Mouse (Mus musculus): ENCODE results near the gene Crebbp. TPM values are rescaled to one million over a fixed set of nuclear protein-coding genes. Genes with fewer than 3 reads are reported as not detected.

The Crebbp gene
- polyA plus RNA-seq, 1 experiment from 2014 or later, result 38.1 TPM

- H3K4me2 ChIP-seq, result no peak overlapping the region
- no peak overlapping the region for H3K4me3 ChIP-seq (ENCODE audit: low read depth, low read length)
- no peak overlapping the region for H3K27ac ChIP-seq (ENCODE audit: low read depth)
- WGBS, result 77% methylated on average over 2 of the region's 2 CpGs
- ATAC-seq (ENCODE audit: insufficient read depth), result no peak
- no peaks in the 10 kb centered on the region for H3K27me3 ChIP-seq (ENCODE audit: insufficient read depth, low read length)
- H3K9ac ChIP-seq, result no peak overlapping the region
- peaks cover 40% of the 10 kb centered on the region for H3K36me3 ChIP-seq (ENCODE audit: insufficient read depth)
- H3K9me3 ChIP-seq (ENCODE audit: low read depth, low read length), result no peaks in the 10 kb centered on the region
- DNase-seq, result no peak
- TF ChIP-seq CTCF (IDR thresholded peaks at IDR 0.05; ENCODE audit: low read depth), result no peak
- H3K4me1 ChIP-seq (ENCODE audit: insufficient read depth), result no peaks in the 10 kb centered on the region
Measured at GRCm38 (mm10) chr16:4035575-4035974, 178.2 kb downstream of the Crebbp start.

GRCm38 (mm10) chr16:4034476-4034875 is 179.3 kb downstream of the Crebbp start:
- Histone ChIP-seq H3K27me3 (ENCODE audit: insufficient read depth, low read length) (no peaks in the 10 kb centered on the region), H3K9me3 (ENCODE audit: low read depth, low read length) (no peaks in the 10 kb centered on the region), H3K4me3 (ENCODE audit: low read depth, low read length) (no peak overlapping the region), H3K9ac (no peak overlapping the region), H3K36me3 (ENCODE audit: insufficient read depth) (peaks cover 29% of the 10 kb centered on the region), H3K27ac (ENCODE audit: low read depth) (no peak overlapping the region), H3K4me2 (no peak overlapping the region), H3K4me1 (ENCODE audit: insufficient read depth) (no peaks in the 10 kb centered on the region)
- DNase-seq (no peak), ATAC-seq (ENCODE audit: insufficient read depth) (no peak)
- WGBS, result 84% methylated on average over 3 of the region's 3 CpGs
- no peak for TF ChIP-seq CTCF (IDR thresholded peaks at IDR 0.05; ENCODE audit: low read depth)

- Histone ChIP-seq H3K9me3 (ENCODE audit: low read depth, low read length) (no peaks in the 10 kb centered on the region), H3K36me3 (ENCODE audit: insufficient read depth) (peaks cover 24% of the 10 kb centered on the region), H3K4me1 (ENCODE audit: insufficient read depth) (no peaks in the 10 kb centered on the region), H3K27ac (ENCODE audit: low read depth) (no peak overlapping the region), H3K27me3 (ENCODE audit: insufficient read depth, low read length) (no peaks in the 10 kb centered on the region), H3K4me2 (no peak overlapping the region), H3K9ac (no peak overlapping the region), H3K4me3 (ENCODE audit: low read depth, low read length) (no peak overlapping the region)
- DNase-seq (no peak), ATAC-seq (ENCODE audit: insufficient read depth) (no peak)
- TF ChIP-seq CTCF (IDR thresholded peaks at IDR 0.05; ENCODE audit: low read depth), result no peak
- WGBS, result 77% methylated on average over 5 of the region's 5 CpGs
Measured at GRCm38 (mm10) chr16:4033971-4034370, 179.8 kb downstream of the Crebbp start.

- ATAC-seq (ENCODE audit: insufficient read depth), result no peak
- Histone ChIP-seq H3K9ac (no peak overlapping the region), H3K9me3 (ENCODE audit: low read depth, low read length) (no peaks in the 10 kb centered on the region), H3K27ac (ENCODE audit: low read depth) (no peak overlapping the region), H3K4me1 (ENCODE audit: insufficient read depth) (no peaks in the 10 kb centered on the region), H3K36me3 (ENCODE audit: insufficient read depth) (peaks cover 8% of the 10 kb centered on the region), H3K4me2 (no peak overlapping the region), H3K4me3 (ENCODE audit: low read depth, low read length) (no peak overlapping the region), H3K27me3 (ENCODE audit: insufficient read depth, low read length) (no peaks in the 10 kb centered on the region)
- no peak for TF ChIP-seq CTCF (IDR thresholded peaks at IDR 0.05; ENCODE audit: low read depth)
- 75% methylated on average over 6 of the region's 6 CpGs for whole genome bisulfite sequencing
- no peak for DNase-seq
Measured at GRCm38 (mm10) chr16:4032341-4032748, 181.5 kb downstream of the Crebbp start.

- H3K9me3 ChIP-seq (ENCODE audit: low read depth, low read length), result no peaks in the 10 kb centered on the region
- H3K36me3 ChIP-seq (ENCODE audit: insufficient read depth), result peaks cover 1% of the 10 kb centered on the region; the same call in 1 of the 2 replicates
- DNase-seq (no peak), ATAC-seq (ENCODE audit: insufficient read depth) (no peak)
- H3K27me3 ChIP-seq (ENCODE audit: insufficient read depth, low read length), result no peaks in the 10 kb centered on the region
- no peak for TF ChIP-seq CTCF (IDR thresholded peaks at IDR 0.05; ENCODE audit: low read depth)
- WGBS, result 54% methylated on average over 6 of the region's 6 CpGs
- no peaks in the 10 kb centered on the region for H3K4me1 ChIP-seq (ENCODE audit: insufficient read depth)
- H3K27ac ChIP-seq (ENCODE audit: low read depth), result no peak overlapping the region
- no peak overlapping the region for H3K4me2 ChIP-seq
- H3K9ac ChIP-seq, result no peak overlapping the region
- no peak overlapping the region for H3K4me3 ChIP-seq (ENCODE audit: low read depth, low read length)
Measured at GRCm38 (mm10) chr16:4031441-4032274, 182.1 kb downstream of the Crebbp start.

Small RNA genes within 50 kb of the gene (microRNA-seq; reads per million reads assigned to microRNA genes)
- gene Gm23413 (ENCODE audit: borderline number of aligned reads), result not detected

Other genes starting within 250 kb of the Crebbp start
- gene Nlrc3, start 237.4 kb downstream of the Crebbp start, polyA plus RNA-seq (2014; fragmentation: Nextera tagmentation; extraction: Ambion mirVana), result 1.6 and 2.0 TPM in 2 replicates
- gene Slx4, start 210.2 kb downstream of the Crebbp start, polyA plus RNA-seq (2014; fragmentation: Nextera tagmentation; extraction: Ambion mirVana), result 27.0 and 27.8 TPM in 2 replicates
- 4.4 and 4.9 TPM in 2 replicates for gene Dnase1, start 177.1 kb downstream of the Crebbp start, polyA plus RNA-seq (2014; fragmentation: Nextera tagmentation; extraction: Ambion mirVana)
- gene Trap1, start 136.2 kb downstream of the Crebbp start, polyA plus RNA-seq (2014; fragmentation: Nextera tagmentation; extraction: Ambion mirVana), result 94.1 and 97.2 TPM in 2 replicates
- gene Adcy9, start 206.5 kb upstream of the Crebbp start, polyA plus RNA-seq (2014; fragmentation: Nextera tagmentation; extraction: Ambion mirVana), result 1.3 and 1.4 TPM in 2 replicates